Mouse (Mus musculus): ENCODE data around the gene Mrpl33.

Gene Mrpl33

GRCm38 (mm10) chr5:31706826-31707225 lies 110.1 kb downstream of the Mrpl33 start:
- DNase-seq = no peak

GRCm38 (mm10) chr5:31709389-31709788 lies 112.7 kb downstream of the Mrpl33 start:
- no peak for DNase-seq

GRCm38 (mm10) chr5:31713280-31713711 lies 116.6 kb downstream of the Mrpl33 start:
- DNase-seq = no peak

GRCm38 (mm10) chr5:31713841-31714264 lies 117.1 kb downstream of the Mrpl33 start:
- no peak for DNase-seq

Data from retina, postnatal 1 day (tissue).